Mouse (Mus musculus): ENCODE data around the gene Msx1. TPM values are rescaled to one million over a fixed set of nuclear protein-coding genes. Genes with fewer than 3 reads are reported as not detected.

Msx1 gene
- polyA plus RNA-seq, 1 experiment from 2014 or later: 0.89 TPM

DNA sequence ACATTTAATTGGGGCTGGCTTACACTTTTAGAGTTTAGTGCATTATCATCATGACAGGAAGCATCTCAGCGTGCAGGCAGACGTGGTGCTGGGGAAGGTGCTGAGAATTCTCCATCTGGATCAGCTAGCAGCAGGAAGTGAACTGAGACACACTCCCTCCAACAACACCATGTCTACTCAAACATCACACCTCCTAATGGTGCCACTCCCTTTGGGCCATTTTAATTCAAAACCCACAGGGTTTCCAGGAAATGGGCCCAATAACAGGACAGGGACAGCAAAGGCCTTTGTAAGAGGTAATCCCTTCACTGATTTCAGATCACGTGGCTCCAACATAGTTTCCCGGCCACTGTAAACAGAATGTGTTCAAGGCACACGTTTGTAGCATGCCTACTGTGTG is 31.7 kb upstream of the Msx1 start:
- H3K4me1 ChIP-seq (replicated peaks; ENCODE audit: control insufficient read depth, insufficient read depth, low read length): no peaks in the 10 kb centered on the region
- H3K4me3 ChIP-seq (ENCODE audit: low read depth, low read length): no peak overlapping the region
- no peak for ATAC-seq
- no peaks in the 10 kb centered on the region for H3K27me3 ChIP-seq (replicated peaks; ENCODE audit: control insufficient read depth, insufficient read depth, low read length)
- no peak overlapping the region for H3K4me2 ChIP-seq (replicated peaks; ENCODE audit: low read depth)
- no peak overlapping the region for H3K27ac ChIP-seq (ENCODE audit: low read depth, low read length)
- TF ChIP-seq CTCF (IDR thresholded peaks at IDR 0.05; ENCODE audit: low read depth): no peak
- no peaks in the 10 kb centered on the region for H3K36me3 ChIP-seq (ENCODE audit: control insufficient read depth, insufficient read depth)
- H3K9ac ChIP-seq (ENCODE audit: low read depth, low read length): no peak overlapping the region
- WGBS: 36% methylated on average over 5 of the region's 5 CpGs
- H3K9me3 ChIP-seq (ENCODE audit: control insufficient read depth): no peaks in the 10 kb centered on the region

DNA sequence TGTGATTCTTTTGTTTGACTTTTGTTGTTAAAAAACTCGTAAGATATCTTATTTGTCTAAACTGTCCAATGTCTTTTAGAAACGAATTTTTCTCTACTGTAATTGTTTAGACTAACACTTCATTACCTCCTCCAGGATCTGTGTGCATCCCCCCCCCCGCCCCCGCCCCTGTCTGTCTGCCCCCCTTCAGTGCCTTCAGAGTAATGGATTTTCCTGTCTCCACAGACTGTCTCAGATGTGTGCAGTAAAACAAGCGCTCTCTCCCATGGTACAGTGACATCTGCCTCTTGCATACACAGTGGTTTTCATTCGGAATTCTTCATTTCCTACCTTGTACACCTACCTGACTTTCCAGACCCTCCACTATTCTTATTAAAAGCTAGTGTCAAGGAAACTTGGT is 29.9 kb upstream of the Msx1 start:
- H3K9me3 ChIP-seq (ENCODE audit: control insufficient read depth): no peaks in the 10 kb centered on the region
- no peak for TF ChIP-seq CTCF (IDR thresholded peaks at IDR 0.05; ENCODE audit: low read depth)
- ATAC-seq: no peak
- H3K27me3 ChIP-seq (replicated peaks; ENCODE audit: control insufficient read depth, insufficient read depth, low read length): no peaks in the 10 kb centered on the region
- no peak overlapping the region for H3K4me2 ChIP-seq (replicated peaks; ENCODE audit: low read depth)
- H3K36me3 ChIP-seq (ENCODE audit: control insufficient read depth, insufficient read depth): no peaks in the 10 kb centered on the region
- H3K4me3 ChIP-seq (ENCODE audit: low read depth, low read length): no peak overlapping the region
- no peaks in the 10 kb centered on the region for H3K4me1 ChIP-seq (replicated peaks; ENCODE audit: control insufficient read depth, insufficient read depth, low read length)
- 51% methylated on average over 6 of the region's 6 CpGs for WGBS
- no peak overlapping the region for H3K9ac ChIP-seq (ENCODE audit: low read depth, low read length)
- no peak overlapping the region for H3K27ac ChIP-seq (ENCODE audit: low read depth, low read length)

DNA sequence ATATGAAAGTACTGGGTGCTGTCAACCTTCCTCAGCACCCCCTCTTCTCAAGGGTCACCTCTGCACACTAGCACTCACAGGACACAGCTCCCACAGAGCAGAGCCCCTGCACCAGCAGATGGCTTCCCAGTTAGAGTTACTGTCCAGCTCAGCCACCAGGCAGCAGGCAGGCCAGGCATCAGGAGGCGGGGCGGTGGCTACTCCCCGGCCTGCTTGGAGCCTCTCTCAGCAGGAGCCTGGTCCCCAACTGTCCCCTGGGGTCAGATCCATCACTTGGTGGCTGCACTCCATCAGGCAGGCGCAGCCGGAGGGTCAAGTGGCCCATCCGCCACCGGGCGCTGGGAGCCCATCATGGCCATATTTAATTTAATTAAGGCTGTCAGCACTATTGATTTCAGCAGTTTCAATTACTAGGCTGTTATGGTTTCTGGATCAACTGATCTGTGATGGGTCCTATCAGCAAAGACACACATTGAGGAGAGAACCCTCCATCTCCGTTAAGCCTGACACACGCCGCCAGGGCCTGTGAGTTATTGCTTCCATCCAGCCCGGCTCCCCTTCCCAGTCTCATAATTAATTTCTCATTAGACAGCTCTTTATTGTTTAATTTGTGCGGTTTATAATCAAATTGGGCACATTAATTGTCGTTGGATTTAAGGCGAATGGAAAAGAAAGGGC is 27.1 kb upstream of the Msx1 start:
- no peak for ATAC-seq
- TF ChIP-seq CTCF (IDR thresholded peaks at IDR 0.05; ENCODE audit: low read depth): no peak
- WGBS: 64% methylated on average over 15 of the region's 15 CpGs

DNA sequence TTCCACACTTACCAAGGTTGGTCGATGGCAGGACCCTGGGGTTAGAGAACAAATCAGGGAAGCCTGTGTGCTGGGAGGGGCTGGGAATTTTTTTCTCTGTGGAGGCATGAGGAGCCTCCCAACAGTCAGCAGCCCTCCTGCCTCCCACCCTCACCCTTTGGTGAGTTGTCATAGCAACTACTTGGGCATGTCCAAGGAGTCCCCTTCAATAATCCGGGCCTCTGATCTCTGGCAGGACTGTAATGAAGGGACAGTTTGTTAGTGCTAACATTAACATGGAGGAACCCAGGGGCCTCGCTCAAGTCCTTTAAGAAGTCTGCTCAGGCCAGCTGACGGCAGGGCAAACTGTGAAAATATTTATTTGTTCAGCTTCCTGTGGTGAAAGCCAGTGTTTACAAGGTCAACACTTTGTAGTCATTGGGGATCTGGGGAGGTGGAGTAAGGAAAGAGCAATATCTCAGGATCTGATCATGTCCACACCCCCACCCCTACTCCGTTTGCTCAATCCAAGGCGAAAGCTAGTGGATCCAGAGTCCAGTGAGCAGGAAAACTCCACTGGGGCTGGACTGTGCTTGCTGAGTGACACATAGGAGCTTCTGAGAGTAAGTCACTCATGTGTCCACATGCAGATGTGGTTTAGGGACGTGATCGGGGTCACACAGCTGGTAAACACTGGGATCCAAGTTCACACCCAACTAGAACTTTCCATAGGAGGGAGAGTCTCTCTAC is 24.8 kb upstream of the Msx1 start:
- Histone ChIP-seq H3K9ac (ENCODE audit: low read depth, low read length) (no peak overlapping the region), H3K4me3 (ENCODE audit: low read depth, low read length) (no peak overlapping the region), H3K36me3 (ENCODE audit: control insufficient read depth, insufficient read depth) (no peaks in the 10 kb centered on the region), H3K27ac (ENCODE audit: low read depth, low read length) (no peak overlapping the region), H3K27me3 (replicated peaks; ENCODE audit: control insufficient read depth, insufficient read depth, low read length) (no peaks in the 10 kb centered on the region), H3K9me3 (ENCODE audit: control insufficient read depth) (no peaks in the 10 kb centered on the region), H3K4me1 (replicated peaks; ENCODE audit: control insufficient read depth, insufficient read depth, low read length) (no peaks in the 10 kb centered on the region), H3K4me2 (replicated peaks; ENCODE audit: low read depth) (no peak overlapping the region)
- TF ChIP-seq CTCF (IDR thresholded peaks at IDR 0.05; ENCODE audit: low read depth): no peak
- ATAC-seq: no peak
- 30% methylated on average over 8 of the region's 8 CpGs for WGBS

More for the DNA sequence above, 27.1 kb upstream of the Msx1 start:
- no peak overlapping the region for H3K9ac ChIP-seq (ENCODE audit: low read depth, low read length)
- H3K9me3 ChIP-seq (ENCODE audit: control insufficient read depth): no peaks in the 10 kb centered on the region
- H3K4me1 ChIP-seq (replicated peaks; ENCODE audit: control insufficient read depth, insufficient read depth, low read length): no peaks in the 10 kb centered on the region
- no peaks in the 10 kb centered on the region for H3K27me3 ChIP-seq (replicated peaks; ENCODE audit: control insufficient read depth, insufficient read depth, low read length)
- H3K27ac ChIP-seq (ENCODE audit: low read depth, low read length): no peak overlapping the region
- H3K36me3 ChIP-seq (ENCODE audit: control insufficient read depth, insufficient read depth): no peaks in the 10 kb centered on the region
- no peak overlapping the region for H3K4me2 ChIP-seq (replicated peaks; ENCODE audit: low read depth)
- H3K4me3 ChIP-seq (ENCODE audit: low read depth, low read length): no peak overlapping the region

DNA sequence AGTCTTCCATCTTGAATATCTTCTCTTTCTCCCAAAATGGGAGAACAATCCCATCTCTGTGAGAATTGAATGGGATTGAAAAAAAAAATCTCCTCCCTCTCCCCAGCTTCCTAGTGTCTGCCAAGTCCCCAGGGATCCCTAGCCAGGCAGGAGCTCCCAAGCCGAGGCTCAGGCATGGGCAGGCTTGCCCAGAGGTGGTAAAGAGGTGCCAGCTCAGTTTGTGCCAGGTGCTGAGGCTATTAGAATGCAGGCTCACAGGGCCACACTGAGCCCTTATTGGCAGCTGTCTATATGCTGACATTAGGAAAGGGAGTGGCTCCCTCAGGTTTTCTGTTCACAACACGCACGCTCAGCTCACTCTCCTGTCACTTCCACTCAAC is 11.9 kb upstream of the Msx1 start:
- peaks cover 42% of the 10 kb centered on the region for H3K27me3 ChIP-seq (replicated peaks; ENCODE audit: control insufficient read depth, insufficient read depth, low read length)
- no peaks in the 10 kb centered on the region for H3K4me1 ChIP-seq (replicated peaks; ENCODE audit: control insufficient read depth, insufficient read depth, low read length)
- H3K36me3 ChIP-seq (ENCODE audit: control insufficient read depth, insufficient read depth): no peaks in the 10 kb centered on the region
- no peaks in the 10 kb centered on the region for H3K9me3 ChIP-seq (ENCODE audit: control insufficient read depth)
- 43% methylated on average over 3 of the region's 3 CpGs for WGBS
- no peak overlapping the region for H3K9ac ChIP-seq (ENCODE audit: low read depth, low read length)
- no peak overlapping the region for H3K4me2 ChIP-seq (replicated peaks; ENCODE audit: low read depth)
- TF ChIP-seq CTCF (IDR thresholded peaks at IDR 0.05; ENCODE audit: low read depth): no peak
- no peak overlapping the region for H3K4me3 ChIP-seq (ENCODE audit: low read depth, low read length)
- no peak for ATAC-seq
- H3K27ac ChIP-seq (ENCODE audit: low read depth, low read length): no peak overlapping the region

DNA sequence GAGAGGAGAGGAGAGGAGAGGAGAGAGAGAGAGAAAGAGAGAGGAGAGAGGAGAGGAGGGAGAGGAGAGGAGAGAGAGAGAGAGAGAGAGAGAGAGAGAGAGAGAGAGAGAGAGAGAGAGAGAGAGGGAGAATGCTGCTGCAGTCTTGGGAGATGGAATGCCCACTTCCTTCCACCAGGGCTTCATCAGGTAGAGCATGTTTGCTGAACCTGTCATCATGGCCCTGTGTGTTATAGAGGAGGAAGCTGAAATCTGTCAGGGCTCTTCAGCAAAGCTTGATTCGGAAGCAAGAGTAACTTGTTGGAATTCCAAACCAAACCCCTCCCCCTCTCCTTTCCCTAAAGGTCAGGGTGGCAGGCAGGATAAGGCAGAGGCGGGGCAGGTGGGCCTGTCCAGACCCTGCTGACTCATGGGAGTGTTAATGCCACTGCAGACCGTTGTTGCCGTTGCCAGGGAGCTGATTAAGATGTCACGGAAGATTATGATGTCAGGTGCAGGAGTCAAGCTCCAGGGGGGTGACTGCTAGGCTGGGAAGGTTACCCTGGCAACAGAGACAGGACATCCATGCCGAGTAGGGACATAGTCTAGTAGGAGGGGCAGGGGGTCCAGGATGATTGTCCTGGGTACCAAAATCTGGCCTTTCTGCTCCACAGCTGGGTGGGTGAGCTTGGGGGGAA is 11.3 kb upstream of the Msx1 start:
- Histone ChIP-seq H3K27me3 (replicated peaks; ENCODE audit: control insufficient read depth, insufficient read depth, low read length) (peaks cover 47% of the 10 kb centered on the region), H3K27ac (ENCODE audit: low read depth, low read length) (no peak overlapping the region), H3K36me3 (ENCODE audit: control insufficient read depth, insufficient read depth) (no peaks in the 10 kb centered on the region), H3K4me3 (ENCODE audit: low read depth, low read length) (no peak overlapping the region), H3K9me3 (ENCODE audit: control insufficient read depth) (no peaks in the 10 kb centered on the region), H3K9ac (ENCODE audit: low read depth, low read length) (no peak overlapping the region), H3K4me2 (replicated peaks; ENCODE audit: low read depth) (no peak overlapping the region), H3K4me1 (replicated peaks; ENCODE audit: control insufficient read depth, insufficient read depth, low read length) (no peaks in the 10 kb centered on the region)
- 8% methylated on average over 6 of the region's 6 CpGs for WGBS
- TF ChIP-seq CTCF (IDR thresholded peaks at IDR 0.05; ENCODE audit: low read depth): no peak
- ATAC-seq: no peak

Data from intestine, postnatal 0 days (tissue).